Mouse (Mus musculus): ENCODE measurements around the gene Ube2v1.
"Not testable (repeated sequence)": the region's sequence is repeated elsewhere in the genome, so short reads cannot be mapped to it uniquely, and the experiment has no call there.

The Ube2v1 gene

GRCm38 (mm10) chr2:167656629-167657478 is 25.0 kb upstream of the Ube2v1 start:
- DNase-seq (ENCODE audit: extremely low spot score, low read depth, low spot score): no peak

GRCm38 (mm10) chr2:167654911-167655600 is 23.2 kb upstream of the Ube2v1 start:
- DNase-seq (ENCODE audit: extremely low spot score, low read depth, low spot score): no peak

- no peak for DNase-seq (ENCODE audit: extremely low spot score, low read depth, low spot score)
Measured at GRCm38 (mm10) chr2:167652694-167653093, 20.8 kb upstream of the Ube2v1 start.

GRCm38 (mm10) chr2:167651622-167652021 is 19.7 kb upstream of the Ube2v1 start:
- DNase-seq (ENCODE audit: extremely low spot score, low read depth, low spot score): no peak

- DNase-seq (ENCODE audit: extremely low spot score, low read depth, low spot score): no peak
Measured at GRCm38 (mm10) chr2:167649290-167650032, 17.6 kb upstream of the Ube2v1 start.

- DNase-seq (ENCODE audit: extremely low spot score, low read depth, low spot score): no peak
Measured at GRCm38 (mm10) chr2:167646411-167646810, 14.5 kb upstream of the Ube2v1 start.

GRCm38 (mm10) chr2:167643356-167644052 is 11.6 kb upstream of the Ube2v1 start:
- DNase-seq (ENCODE audit: extremely low spot score, low read depth, low spot score): not testable (repeated sequence)

- no peak for DNase-seq (ENCODE audit: extremely low spot score, low read depth, low spot score)
Measured at GRCm38 (mm10) chr2:167642164-167642563, 10.3 kb upstream of the Ube2v1 start.

- no peak for DNase-seq (ENCODE audit: extremely low spot score, low read depth, low spot score)
Measured at GRCm38 (mm10) chr2:167641337-167641736, 9.4 kb upstream of the Ube2v1 start.

GRCm38 (mm10) chr2:167640279-167640678 is 8.4 kb upstream of the Ube2v1 start:
- no peak for DNase-seq (ENCODE audit: extremely low spot score, low read depth, low spot score)

GRCm38 (mm10) chr2:167634865-167635512 is 3.1 kb upstream of the Ube2v1 start:
- no peak for DNase-seq (ENCODE audit: extremely low spot score, low read depth, low spot score)

GRCm38 (mm10) chr2:167634338-167634770 is 2.5 kb upstream of the Ube2v1 start:
- DNase-seq (ENCODE audit: extremely low spot score, low read depth, low spot score): peak; percentile 97

GRCm38 (mm10) chr2:167633537-167633872 is 1.6 kb upstream of the Ube2v1 start:
- no peak for DNase-seq (ENCODE audit: extremely low spot score, low read depth, low spot score)

GRCm38 (mm10) chr2:167632731-167633536 is 1.0 kb upstream of the Ube2v1 start:
- DNase-seq (ENCODE audit: extremely low spot score, low read depth, low spot score): no peak

- DNase-seq (ENCODE audit: extremely low spot score, low read depth, low spot score): no peak
Measured at GRCm38 (mm10) chr2:167631181-167631590, 709 bp downstream of the Ube2v1 start.

GRCm38 (mm10) chr2:167630421-167630820 is 1.5 kb downstream of the Ube2v1 start:
- DNase-seq (ENCODE audit: extremely low spot score, low read depth, low spot score): no peak

- no peak for DNase-seq (ENCODE audit: extremely low spot score, low read depth, low spot score)
Measured at GRCm38 (mm10) chr2:167629665-167630209, 2.2 kb downstream of the Ube2v1 start.

GRCm38 (mm10) chr2:167628872-167629271 is 3.0 kb downstream of the Ube2v1 start:
- no peak for DNase-seq (ENCODE audit: extremely low spot score, low read depth, low spot score)

GRCm38 (mm10) chr2:167627019-167627418 is 4.9 kb downstream of the Ube2v1 start:
- no peak for DNase-seq (ENCODE audit: extremely low spot score, low read depth, low spot score)
